In genomic region chr2:21287786-21288185, GRCm38 (mm10) we compare ENCODE assay signal across 22 mouse cellular contexts.
A peak's percentile ranks its signal among the peaks of the same experiment; 100 is the strongest.
DNase-seq lines count a peak whose midpoint lies in the region; TF ChIP-seq lines count a peak whose summit lies in the region.
"Had no signal": no experiment of that assay in that cellular context is flagged by ENCODE, and none has a peak within 500 bp of the region (broad histone marks: within the 10 kb centered on the region; RNA-seq: fewer than 3 reads in every experiment).

No protein-coding gene starts in this region.

- H3K4me3 ChIP-seq in layer of hippocampus, adult 2 months, result no peak overlapping the region
- H3K4me3 ChIP-seq: erythroblast, embryonic 14.5 days; hindbrain, embryonic 10.5 days; hindbrain, embryonic 15.5 days; limb, embryonic 12.5 days; liver, embryonic 15.5 days had no signal

- intact Hi-C loops in left cerebral cortex, postnatal 36 days (cut with DNase I), result no loop called here

- peak; percentile 31 to 33 for DNase-seq in cerebellum, postnatal 25 days
- DNase-seq in cerebellum, adult 8-10 months, result no peak
- no peak for DNase-seq in layer of hippocampus, adult 2 months (ENCODE audit: low spot score in 2 of 2)
- DNase-seq in layer of hippocampus, adult 11-12 months (ENCODE audit: low spot score), result no peak
- DNase-seq in right cerebral cortex, adult 2 months (ENCODE audit: low spot score in 2 of 2), result peak; percentile 31 to 53
- DNase-seq in right cerebral cortex, postnatal 14 days, result no peak
- DNase-seq in left cerebral cortex, postnatal 36 days (ENCODE audit: low spot score in 2 of 2), result peak; percentile 35 to 46
- no peak for DNase-seq in adrenal gland, postnatal 25 days
- DNase-seq: adrenal gland, postnatal 10 days; heart, postnatal 14 days; kidney, adult 11 months; kidney, postnatal 25 days; lung, embryonic 14.5 days; lung, postnatal 14 days; midbrain, embryonic 14.5 days; spleen, adult 18-20 months; thymus, postnatal 25 days had no signal

- peak overlapping the region; percentile 46 for H3K27ac ChIP-seq in layer of hippocampus, adult 2 months
- H3K27ac ChIP-seq: hindbrain, embryonic 10.5 days; hindbrain, embryonic 15.5 days; limb, embryonic 12.5 days; liver, embryonic 15.5 days had no signal

- no peak for TF ChIP-seq CTCF in layer of hippocampus, adult 2 months (conservative IDR thresholded peaks at IDR 0.05)

Comparison
In these comparisons a context has a peak if more than half of its experiments do, and no peak if none do; other contexts are left out.
1. DNase-seq: peak in cerebellum, postnatal 25 days (2 of 2), right cerebral cortex, adult 2 months (2 of 2) and left cerebral cortex, postnatal 36 days (2 of 2); none in cerebellum, adult 8-10 months (single experiment), layer of hippocampus, adult 2 months (0 of 2), layer of hippocampus, adult 11-12 months (single experiment), right cerebral cortex, postnatal 14 days (single experiment) and adrenal gland, postnatal 25 days (single experiment).